Mouse (Mus musculus): ENCODE results near the gene Tulp3. TPM values are rescaled to one million over a fixed set of nuclear protein-coding genes. Genes with fewer than 3 reads are reported as not detected.
"Not testable (repeated sequence)": the region's sequence is repeated elsewhere in the genome, so short reads cannot be mapped to it uniquely, and the experiment has no call there.

Gene Tulp3
- total RNA-seq, 2 experiments from 2014 or later = 10.9 to 11.4 TPM

GRCm38 (mm10) chr6:128355201-128355681 lies 410 bp downstream of the Tulp3 start:
- DNase-seq = peak; percentile 55

- DNase-seq = no peak
Observed at GRCm38 (mm10) chr6:128354140-128354539, 1.5 kb downstream of the Tulp3 start.

- DNase-seq = no peak
Observed at GRCm38 (mm10) chr6:128349711-128350110, 5.9 kb downstream of the Tulp3 start.

GRCm38 (mm10) chr6:128346782-128347181 lies 8.9 kb downstream of the Tulp3 start:
- DNase-seq = no peak

DNA sequence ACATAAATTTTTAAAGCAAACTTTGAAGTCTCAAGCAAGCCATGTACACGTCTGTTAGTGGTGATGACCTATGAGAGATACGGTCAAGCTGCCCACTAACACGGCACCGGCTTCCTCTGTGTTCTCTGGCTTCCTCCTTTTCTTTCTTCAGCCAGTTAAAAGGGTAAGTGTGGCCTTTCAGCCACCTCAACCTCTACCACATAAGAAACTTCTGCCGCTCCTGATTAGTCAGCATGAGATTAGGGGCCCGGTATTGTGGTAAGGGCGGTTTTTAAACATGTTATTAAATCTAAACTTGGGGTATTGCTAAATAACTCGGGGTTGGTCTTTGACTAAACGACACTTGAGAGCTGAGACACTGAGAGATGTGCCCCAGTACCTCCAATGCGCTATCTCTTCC lies 10.0 kb downstream of the Tulp3 start:
- no peak for DNase-seq

DNA sequence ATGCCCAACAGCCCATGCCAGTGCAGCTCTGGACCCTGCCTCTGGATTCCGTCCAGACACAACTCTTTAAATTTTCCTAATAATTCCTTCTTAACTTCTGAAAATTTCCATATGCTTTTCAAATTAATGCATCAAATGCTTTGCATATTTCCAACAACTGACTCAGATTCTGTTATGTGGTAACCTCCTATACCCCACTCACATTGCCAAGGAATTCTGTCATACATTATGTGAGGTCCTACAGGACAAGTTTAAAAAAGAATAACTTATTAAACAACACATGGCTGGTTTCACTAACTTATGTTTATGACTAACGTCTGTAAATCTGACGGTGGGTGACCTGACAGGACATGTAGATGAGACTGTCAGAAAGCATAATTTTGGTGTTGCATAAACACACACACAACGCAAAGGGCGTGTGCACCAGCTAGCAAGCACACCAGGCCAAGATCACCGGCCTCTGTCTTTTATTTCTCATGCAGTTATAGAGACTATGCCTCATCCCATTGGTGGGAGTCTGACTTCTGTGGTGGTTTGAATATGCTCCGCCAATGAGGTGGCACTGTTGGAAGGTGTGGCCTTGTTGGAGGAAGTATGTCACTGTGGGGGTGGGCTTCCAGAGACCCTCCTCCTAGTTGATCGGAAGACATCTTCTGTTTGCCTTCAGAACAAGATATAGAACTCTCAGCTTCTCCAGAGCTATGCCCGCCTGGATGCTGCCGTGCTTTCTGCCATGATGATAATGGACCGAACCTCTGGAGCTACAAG lies 13.5 kb downstream of the Tulp3 start:
- no peak for DNase-seq

- DNase-seq = no peak
Observed at GRCm38 (mm10) chr6:128338876-128339275, 16.8 kb downstream of the Tulp3 start.

- DNase-seq = no peak
Observed at GRCm38 (mm10) chr6:128337467-128337866, 18.2 kb downstream of the Tulp3 start.

GRCm38 (mm10) chr6:128334397-128335124 lies 21.1 kb downstream of the Tulp3 start:
- peak; percentile 88 for DNase-seq

GRCm38 (mm10) chr6:128318317-128318716 lies 37.3 kb downstream of the Tulp3 start:
- DNase-seq = peak; percentile 62

DNA sequence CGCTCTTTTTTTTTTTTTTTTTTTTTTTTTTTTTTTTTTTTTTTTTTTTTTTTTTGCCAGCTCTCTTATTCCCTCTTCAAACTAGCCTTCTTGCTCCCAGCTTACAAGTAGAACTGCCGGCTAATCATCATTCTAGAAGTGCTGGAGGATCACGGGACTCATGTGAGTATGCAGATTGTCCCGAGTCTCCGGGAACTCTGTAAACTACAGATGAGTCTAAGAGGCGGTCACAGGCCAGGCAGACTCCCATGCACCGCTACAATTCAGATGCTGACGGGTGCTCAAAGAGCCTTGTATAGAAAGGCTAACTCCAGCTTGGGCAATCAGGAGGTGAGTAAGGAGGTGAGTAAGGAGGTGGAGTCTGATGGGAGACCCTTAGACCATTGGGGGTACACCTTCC lies 40.1 kb downstream of the Tulp3 start:
- DNase-seq = no peak

- DNase-seq = no peak
Observed at GRCm38 (mm10) chr6:128314796-128315195, 40.9 kb downstream of the Tulp3 start.

DNA sequence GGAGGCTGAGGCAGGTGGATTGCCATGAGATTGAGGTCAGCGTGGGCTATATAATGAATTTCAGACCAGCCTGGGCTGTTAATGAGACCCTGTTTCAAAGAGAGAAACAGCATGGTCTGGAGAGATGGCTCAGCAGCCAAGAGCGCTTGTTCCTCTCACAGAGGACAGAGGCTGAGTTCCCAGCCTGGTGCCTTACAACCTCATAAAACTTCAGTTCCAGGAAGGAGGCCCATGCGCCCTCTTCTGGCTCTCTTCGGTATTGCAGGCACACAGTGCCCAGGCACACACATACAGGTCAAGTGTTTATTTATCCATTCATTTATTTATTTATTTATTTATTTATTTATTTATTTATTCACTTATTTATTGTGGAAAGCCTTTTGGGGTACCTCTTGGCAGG lies 47.3 kb downstream of the Tulp3 start:
- DNase-seq = peak; percentile 77

DNA sequence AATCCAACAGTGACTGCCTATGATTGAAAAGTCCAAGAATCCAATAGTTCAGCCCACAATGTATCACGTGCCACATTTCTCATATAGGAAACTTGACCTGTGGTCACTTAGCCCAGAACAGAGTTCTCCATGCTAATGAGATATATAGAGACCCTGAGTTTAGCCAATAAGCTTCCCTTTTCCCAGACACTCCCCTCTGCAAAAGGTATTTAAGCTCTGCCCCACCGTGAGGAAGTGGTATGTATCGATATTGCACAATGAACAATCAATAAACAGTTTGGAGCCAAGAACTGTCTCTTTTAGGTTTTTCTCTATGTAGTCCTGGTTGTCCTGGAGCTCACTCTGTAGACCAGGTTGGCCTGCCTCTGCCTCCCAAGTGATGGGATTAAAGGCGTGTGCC lies 50.9 kb downstream of the Tulp3 start:
- DNase-seq = no peak

DNA sequence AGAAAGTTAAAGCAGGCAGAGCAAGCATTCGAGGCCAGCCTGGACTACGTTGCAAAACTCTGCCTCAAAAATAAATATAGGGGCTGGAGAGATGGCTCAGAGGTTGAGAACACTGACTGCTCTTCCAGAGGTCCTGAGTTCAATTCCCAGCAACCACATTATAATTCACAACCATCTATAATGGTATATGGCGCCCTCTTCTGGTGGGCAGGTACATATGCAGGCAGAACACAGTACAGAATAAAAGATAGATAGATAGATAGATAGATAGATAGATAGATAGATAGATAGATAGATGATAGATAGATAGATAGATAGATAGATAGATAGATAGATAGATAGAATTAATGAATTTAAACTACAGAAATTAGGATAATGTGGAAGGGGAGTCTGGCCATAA lies 53.0 kb downstream of the Tulp3 start:
- not testable (repeated sequence) for DNase-seq

GRCm38 (mm10) chr6:128301891-128302290 lies 53.8 kb downstream of the Tulp3 start:
- no peak for DNase-seq

DNA sequence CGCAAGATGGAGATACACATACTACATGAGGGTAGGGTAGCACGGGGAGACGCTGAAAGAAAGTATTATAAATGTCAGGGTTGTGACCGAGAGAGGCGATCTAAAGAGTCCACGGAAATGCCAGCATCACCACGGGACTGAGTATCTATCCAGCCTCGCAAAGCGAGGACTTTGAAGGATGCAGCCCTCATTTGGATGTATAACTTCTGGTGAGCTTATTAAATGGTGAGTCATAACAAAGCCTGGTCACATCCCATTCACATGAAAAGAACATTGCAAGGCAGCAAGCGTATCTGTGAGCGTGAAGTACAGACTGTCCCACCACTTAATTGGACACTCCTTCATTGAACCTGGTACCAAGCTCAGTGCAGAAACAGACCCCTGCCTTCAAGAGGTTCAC lies 54.2 kb downstream of the Tulp3 start:
- no peak for DNase-seq

- DNase-seq = peak; percentile 79
Observed at GRCm38 (mm10) chr6:128300134-128301001, 55.3 kb downstream of the Tulp3 start, which contains the start of gene Tead4. Tead4 (minus strand) TSS chr6:128300823.

DNA sequence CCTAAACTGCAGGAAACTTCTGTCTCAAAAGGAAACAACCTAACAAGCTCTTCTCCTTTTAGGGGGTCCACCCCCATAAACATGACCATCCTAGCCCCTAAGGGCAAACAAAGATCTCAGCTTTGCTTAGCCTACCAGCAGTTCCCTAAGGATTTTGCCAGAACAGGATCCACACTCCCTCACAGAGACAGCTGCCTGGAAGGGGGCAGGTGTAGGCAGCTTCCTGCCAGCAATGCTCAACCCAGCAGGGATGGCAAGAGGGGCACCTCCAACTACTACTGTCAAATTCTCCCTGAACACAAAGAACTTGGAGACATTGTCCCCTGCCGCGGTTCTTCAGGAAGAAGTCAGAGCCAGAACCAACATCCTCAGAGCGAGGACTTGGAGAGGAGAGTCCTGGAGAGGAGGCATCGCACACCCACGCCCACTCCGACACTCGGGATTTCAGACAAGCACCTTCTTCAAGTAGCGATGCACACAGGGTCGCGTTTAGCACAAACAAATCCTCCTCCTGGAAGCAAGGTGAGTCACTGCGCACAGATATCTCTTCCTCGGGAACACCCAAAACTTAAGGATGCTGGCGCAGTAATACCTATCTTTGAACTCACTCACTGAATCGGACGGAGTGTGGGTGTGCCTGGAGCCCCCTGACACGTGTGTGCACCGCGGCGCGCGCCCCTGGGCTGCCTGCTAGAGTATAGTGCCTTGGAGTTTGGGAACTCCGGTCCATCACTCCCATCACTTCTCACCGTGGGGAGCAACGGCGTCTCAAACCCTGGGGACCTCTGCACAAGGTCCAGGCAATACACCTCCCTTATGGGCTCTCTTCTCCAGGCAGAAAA lies 56.1 kb downstream of the Tulp3 start:
- no peak for DNase-seq

- no peak for DNase-seq
Observed at GRCm38 (mm10) chr6:128298246-128298645, 57.4 kb downstream of the Tulp3 start.

DNA sequence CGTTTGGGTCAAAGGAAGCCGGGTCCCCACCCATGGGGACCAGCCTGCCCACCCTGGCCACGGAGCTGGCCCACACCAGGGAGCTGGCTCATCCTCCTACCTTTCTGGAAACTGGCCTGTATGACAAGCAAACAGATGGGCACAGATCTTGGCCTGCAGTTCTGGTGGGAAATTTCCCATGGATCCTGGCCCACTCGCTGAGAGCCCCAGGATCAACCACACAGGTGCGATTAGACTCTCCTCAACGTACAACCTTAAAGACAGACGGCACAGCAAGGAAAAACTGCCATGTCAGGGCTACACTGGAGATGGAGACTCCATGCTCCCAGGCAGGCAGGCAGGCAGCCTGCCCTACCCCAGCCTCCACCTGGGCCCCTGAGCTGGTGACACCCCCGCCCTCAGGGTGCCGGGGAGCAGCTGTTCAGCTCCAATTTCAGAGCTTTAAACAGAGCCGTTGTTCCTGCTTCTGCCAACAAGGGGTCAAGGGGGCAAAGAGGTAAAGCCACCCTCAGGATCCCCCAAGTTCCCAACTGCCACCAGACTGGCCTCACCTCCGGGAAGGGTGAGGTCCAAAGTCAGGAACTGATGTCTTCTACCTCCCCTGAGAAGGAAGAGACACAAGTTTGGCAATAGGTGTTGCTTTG lies 58.8 kb downstream of the Tulp3 start:
- DNase-seq = no peak
